Mouse (Mus musculus) forebrain, embryonic 16.5 days (tissue): ENCODE data around the gene Olfr907. TPM values are rescaled to one million over a fixed set of nuclear protein-coding genes. Genes with fewer than 3 reads are reported as not detected.

Experiments
- polyA plus RNA-seq: library from polyadenylated mRNA; unstranded; fragments of >200 nt; fragmentation: Nextera tagmentation; extraction: Ambion mirVana; gene quantifications from 2 replicates; pipeline ENCODE4 v1.2.1, GENCODE M21; 2015

Olfr907 gene
- polyA plus RNA-seq, 1 experiment from 2014 or later = not detected

Other genes starting within 250 kb of the Olfr907 start
- gene Olfr143, start 243.0 kb upstream of the Olfr907 start, polyA plus RNA-seq = not detected in 2 replicates
- gene Olfr895, start 227.9 kb upstream of the Olfr907 start, polyA plus RNA-seq = not detected in 2 replicates
- not detected in 2 replicates for gene Olfr896-ps1, start 204.7 kb upstream of the Olfr907 start, polyA plus RNA-seq
- gene Olfr25, start 166.7 kb upstream of the Olfr907 start, polyA plus RNA-seq = not detected in 2 replicates
- gene Olfr898, start 147.4 kb upstream of the Olfr907 start, polyA plus RNA-seq = not detected in 2 replicates
- gene Olfr250, start 128.9 kb upstream of the Olfr907 start, polyA plus RNA-seq = not detected in 2 replicates
- gene Olfr251, start 118.7 kb upstream of the Olfr907 start, polyA plus RNA-seq = not detected in 2 replicates
- gene Olfr147, start 94.1 kb upstream of the Olfr907 start, polyA plus RNA-seq = not detected in 2 replicates
- gene Olfr901, start 66.3 kb upstream of the Olfr907 start, polyA plus RNA-seq = not detected in 2 replicates
- gene Olfr902, start 48.1 kb upstream of the Olfr907 start, polyA plus RNA-seq = not detected in 2 replicates
- not detected in 2 replicates for gene Olfr904, start 32.7 kb upstream of the Olfr907 start, polyA plus RNA-seq
- gene Olfr905, start 24.7 kb upstream of the Olfr907 start, polyA plus RNA-seq = not detected in 2 replicates
- gene Olfr906, start 8.7 kb upstream of the Olfr907 start, polyA plus RNA-seq = not detected in 2 replicates
- not detected in 2 replicates for gene Olfr911-ps1, start 25.8 kb downstream of the Olfr907 start, polyA plus RNA-seq
- gene Olfr910, start 42.0 kb downstream of the Olfr907 start, polyA plus RNA-seq = not detected in 2 replicates
- gene Olfr912, start 84.4 kb downstream of the Olfr907 start, polyA plus RNA-seq = not detected in 2 replicates
- not detected in 2 replicates for gene Olfr913, start 97.0 kb downstream of the Olfr907 start, polyA plus RNA-seq
- not detected in 2 replicates for gene Olfr914, start 109.3 kb downstream of the Olfr907 start, polyA plus RNA-seq
- not detected in 2 replicates for gene Olfr916, start 164.1 kb downstream of the Olfr907 start, polyA plus RNA-seq
- gene Olfr917, start 170.0 kb downstream of the Olfr907 start, polyA plus RNA-seq = not detected in 2 replicates
- not detected in 2 replicates for gene Olfr918, start 178.8 kb downstream of the Olfr907 start, polyA plus RNA-seq
- gene Olfr919, start 207.9 kb downstream of the Olfr907 start, polyA plus RNA-seq = not detected in 2 replicates
- 4.8 and 8.0 TPM in 2 replicates for gene Vwa5a, start 222.5 kb downstream of the Olfr907 start, polyA plus RNA-seq